In the genomic region with DNA sequence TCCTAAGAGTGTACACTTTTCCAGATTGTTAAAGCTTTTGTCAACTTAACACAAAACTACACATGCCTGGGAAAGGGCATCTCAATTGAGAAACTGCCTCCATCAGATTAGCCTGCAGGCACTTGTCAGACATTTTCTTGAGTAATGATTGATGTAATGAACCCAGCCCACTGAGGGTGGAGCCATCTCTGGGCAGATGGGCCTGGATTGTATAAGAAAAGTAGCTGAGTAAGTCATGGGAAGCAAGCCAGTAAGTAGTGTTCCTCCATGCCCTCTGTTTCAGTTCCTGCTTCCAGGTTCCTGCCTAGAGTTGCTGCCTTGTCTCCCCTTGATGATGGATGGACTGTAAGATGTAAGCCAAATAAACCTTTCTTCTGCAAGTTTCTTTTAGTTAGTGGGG, we compare ENCODE assay signal across 13 mouse cellular contexts.
"Had no signal": no experiment of that assay in that cellular context is flagged by ENCODE, and none has a peak within 500 bp of the region (broad histone marks: within the 10 kb centered on the region; RNA-seq: fewer than 3 reads in every experiment).

No protein-coding gene starts in this region.

- H3K4me1 ChIP-seq: megakaryocyte, embryonic 14.5 days; midbrain, embryonic 13.5 days; midbrain, embryonic 15.5 days; neural tube, embryonic 12.5 days; stomach, embryonic 15.5 days had no signal

- H3K36me3 ChIP-seq: midbrain, embryonic 13.5 days; midbrain, embryonic 15.5 days; neural tube, embryonic 12.5 days; stomach, embryonic 15.5 days had no signal

- H3K27ac ChIP-seq: midbrain, embryonic 13.5 days; midbrain, embryonic 15.5 days; neural tube, embryonic 12.5 days; stomach, embryonic 15.5 days; stomach, postnatal 0 days had no signal

- H3K9ac ChIP-seq: lung, embryonic 14.5 days; midbrain, embryonic 13.5 days; midbrain, embryonic 15.5 days; neural tube, embryonic 12.5 days; stomach, embryonic 15.5 days had no signal

- H3K4me3 ChIP-seq: megakaryocyte, embryonic 14.5 days; midbrain, embryonic 13.5 days; midbrain, embryonic 15.5 days; neural tube, embryonic 12.5 days; stomach, embryonic 15.5 days had no signal

- H3K27me3 ChIP-seq: midbrain, embryonic 13.5 days; midbrain, embryonic 15.5 days; neural tube, embryonic 12.5 days; stomach, embryonic 15.5 days had no signal

- ATAC-seq: midbrain, embryonic 13.5 days; midbrain, embryonic 15.5 days had no signal

- DNase-seq: lung, adult 18-20 months; lung, embryonic 14.5 days; lung, postnatal 10 days; lung, postnatal 4 days; right cerebral cortex, postnatal 14 days; thymus, adult 2 months; thymus, postnatal 36 days had no signal
